Mouse (Mus musculus): ENCODE data around the gene Gm47955.
"Not testable (repeated sequence)": the region's sequence is repeated elsewhere in the genome, so short reads cannot be mapped to it uniquely, and the experiment has no call there.

The Gm47955 gene

DNA sequence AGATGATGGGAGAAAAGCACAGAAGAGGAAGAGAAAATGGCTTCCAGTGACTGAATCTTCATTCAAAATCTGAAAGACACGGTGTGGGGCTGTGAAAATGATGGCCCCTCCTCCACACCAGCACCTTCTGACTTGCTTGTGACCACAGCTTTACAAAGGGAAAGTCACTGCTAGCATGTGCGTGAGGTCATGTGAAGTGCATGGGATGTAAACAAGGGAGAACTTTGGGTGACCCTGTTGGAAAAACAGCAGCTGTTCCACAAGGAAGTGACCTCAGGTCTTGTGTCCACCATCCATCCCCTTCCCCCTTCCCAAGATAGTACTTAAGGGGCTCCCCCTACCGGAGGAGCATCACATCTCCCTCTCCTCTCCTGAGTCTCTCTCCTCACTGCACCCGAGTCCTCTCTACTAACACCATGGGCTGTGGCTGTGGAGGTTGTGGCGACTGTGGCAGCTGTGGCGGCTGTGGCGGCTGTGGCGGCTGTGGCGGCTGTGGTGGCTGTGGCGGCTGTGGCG lies at the start of gene Gm47955:
Gene Gm47955 (plus strand): TSS at position 417 of the 516 bp plus-strand sequence.
- no peak for DNase-seq (ENCODE audit: low spot score)

DNA sequence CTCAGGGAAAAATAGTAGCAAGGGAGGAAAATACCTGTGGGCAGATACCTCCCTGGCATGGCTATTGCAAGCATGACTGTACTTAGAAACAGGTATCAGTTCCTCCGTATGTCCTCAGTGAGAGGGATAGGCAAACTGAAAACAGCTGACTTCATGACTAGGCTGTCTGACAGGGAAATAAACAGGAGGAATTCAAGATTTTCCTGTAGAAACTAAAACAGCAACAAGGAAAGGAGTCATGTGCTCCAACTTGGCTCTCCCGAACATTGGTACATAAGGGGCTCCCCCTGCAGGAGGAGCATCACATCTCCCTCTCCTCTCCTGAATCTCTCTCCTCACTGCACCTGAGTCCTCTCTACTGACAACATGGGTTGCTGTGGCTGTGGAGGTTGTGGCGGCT lies 47.1 kb upstream of the Gm47955 start, which contains the start of gene A030005L19Rik:
Gene A030005L19Rik (plus strand): TSS at position 301 of the 400 bp plus-strand sequence.
- DNase-seq (ENCODE audit: low spot score) = no peak

DNA sequence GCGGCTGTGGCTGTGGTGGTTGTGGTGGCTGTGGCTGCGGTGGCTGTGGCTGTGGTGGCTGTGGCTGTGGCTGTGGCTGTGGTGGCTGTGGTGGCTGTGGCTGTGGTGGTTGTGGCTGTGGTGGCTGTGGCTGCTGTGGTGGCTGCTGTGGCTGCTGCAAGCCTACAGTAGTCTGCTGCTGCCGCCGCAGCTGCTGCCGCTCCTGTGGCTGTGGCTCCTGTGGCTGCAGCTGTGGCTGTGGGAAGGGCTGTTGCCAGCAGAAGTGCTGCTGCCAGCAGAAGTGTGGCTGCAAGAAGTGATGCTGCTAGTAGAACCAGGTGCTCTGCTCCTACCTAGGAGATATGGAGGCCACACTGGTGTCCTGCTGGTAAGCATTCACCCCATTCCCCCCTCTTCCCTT lies 46.7 kb upstream of the Gm47955 start:
- not testable (repeated sequence) for DNase-seq (ENCODE audit: low spot score)

DNA sequence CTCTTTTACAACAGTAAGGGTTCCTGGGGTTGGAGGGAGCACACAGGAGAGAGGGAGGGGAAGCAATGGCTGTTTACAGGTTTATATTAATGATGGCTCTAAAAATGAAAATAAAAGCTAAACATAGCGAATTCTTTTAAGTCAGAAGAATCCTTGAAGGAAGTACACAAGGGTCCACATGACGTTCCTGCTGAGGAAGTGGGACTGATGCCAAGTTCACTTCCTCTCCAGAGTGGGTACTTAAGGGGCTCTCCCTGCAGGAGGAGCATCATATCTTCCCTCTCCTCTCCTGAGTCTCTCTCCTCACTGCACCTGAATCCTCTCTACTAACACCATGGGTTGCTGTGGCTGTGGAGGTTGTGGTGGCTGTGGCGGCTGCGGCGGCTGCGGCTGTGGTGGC lies 35.4 kb upstream of the Gm47955 start, which contains the start of gene A030014E15Rik:
Gene A030014E15Rik (plus strand): TSS at position 268 of the 400 bp plus-strand sequence.
- no peak for DNase-seq (ENCODE audit: low spot score)

DNA sequence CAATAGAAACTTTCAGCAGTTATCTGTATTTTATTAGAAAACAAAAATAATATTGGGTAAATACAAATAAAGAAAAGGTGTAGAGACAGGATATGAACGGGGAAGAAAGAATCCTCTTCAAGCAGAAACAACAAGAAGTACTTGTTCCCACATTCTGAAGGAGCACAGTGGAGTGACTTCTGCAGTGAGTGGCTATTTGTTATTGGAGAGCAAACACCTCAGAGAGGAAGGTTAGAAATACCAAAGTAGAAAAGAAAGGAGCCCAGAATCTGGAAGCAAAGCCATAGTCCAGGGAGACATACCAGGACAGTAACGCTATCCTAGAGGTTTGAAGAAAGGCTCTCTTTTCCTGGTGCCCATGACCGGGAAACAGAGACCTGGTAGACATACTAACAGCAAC lies 29.5 kb upstream of the Gm47955 start:
- not testable (repeated sequence) for DNase-seq (ENCODE audit: low spot score)

DNA sequence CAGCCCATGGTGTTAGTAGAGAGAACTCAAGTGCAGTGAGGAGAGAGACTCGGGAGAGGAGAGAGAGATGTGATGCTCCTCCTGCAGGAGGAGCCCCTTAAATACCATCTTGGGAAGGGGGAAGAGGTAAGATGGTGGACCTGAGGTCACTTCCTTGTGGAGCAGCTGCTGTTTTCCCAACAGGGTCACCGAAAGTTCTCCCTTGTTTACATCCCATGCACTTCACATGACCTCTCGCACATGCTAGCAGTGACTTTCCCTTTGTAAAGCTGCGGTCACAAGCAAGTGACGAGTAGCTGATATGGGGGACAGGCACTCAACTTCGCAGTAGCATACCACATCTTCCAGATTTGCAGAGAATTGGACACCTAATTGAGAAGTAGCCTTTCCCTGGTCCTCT lies 28.8 kb upstream of the Gm47955 start, which contains the start of gene Gm6217:
Gene Gm6217 (minus strand): TSS at position 74 of the 400 bp plus-strand sequence.
- DNase-seq (ENCODE audit: low spot score) = not testable (repeated sequence)

DNA sequence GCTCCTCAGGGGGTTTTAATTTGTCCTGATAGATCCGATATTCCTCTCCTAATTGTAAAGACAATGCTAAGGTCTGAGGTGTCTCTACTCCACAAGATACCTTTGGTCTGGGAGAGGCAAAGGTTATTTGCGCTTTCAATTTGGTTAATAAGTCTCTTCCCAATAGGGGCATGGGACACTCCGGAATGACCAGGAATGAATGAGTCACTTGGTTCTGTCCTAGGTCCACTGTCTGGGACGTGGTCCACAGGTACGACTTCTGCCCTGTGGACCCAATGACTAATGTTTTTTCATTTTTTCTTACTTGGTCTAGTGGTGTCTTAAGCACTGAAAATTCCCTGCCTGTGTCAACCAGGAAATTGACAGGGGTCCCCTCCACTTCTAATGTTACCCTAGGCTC lies 21.4 kb upstream of the Gm47955 start:
- DNase-seq (ENCODE audit: low spot score) = no peak

DNA sequence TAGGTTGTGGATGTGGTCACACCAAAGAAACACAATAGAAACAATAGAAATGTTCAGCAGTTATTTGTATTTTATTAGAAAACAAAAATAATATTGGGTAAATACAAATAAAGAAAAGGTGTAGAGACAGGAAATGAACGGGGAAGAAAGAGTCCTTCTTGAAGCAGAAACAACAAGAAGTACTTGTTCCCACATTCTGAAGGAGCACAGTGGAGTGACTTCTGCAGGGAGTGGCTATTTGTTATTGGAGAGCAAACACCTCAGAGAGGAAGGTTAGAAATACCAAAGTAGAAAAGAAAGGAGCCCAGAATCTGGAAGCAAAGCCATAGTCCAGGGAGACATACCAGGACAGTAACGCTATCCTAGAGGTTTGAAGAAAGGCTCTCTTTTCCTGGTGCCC lies 17.6 kb upstream of the Gm47955 start:
- DNase-seq (ENCODE audit: low spot score) = not testable (repeated sequence)

DNA sequence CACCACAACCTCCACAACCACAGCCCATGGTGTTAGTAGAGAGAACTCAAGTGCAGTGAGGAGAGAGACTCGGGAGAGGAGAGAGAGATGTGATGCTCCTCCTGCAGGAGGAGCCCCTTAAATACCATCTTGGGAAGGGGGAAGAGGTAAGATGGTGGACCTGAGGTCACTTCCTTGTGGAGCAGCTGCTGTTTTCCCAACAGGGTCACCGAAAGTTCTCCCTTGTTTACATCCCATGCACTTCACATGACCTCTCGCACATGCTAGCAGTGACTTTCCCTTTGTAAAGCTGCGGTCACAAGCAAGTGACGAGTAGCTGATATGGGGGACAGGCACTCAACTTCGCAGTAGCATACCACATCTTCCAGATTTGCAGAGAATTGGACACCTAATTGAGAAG lies 16.8 kb upstream of the Gm47955 start, which contains the start of gene A030003K21Rik:
Gene A030003K21Rik (minus strand): TSS at position 94 of the 400 bp plus-strand sequence.
- DNase-seq (ENCODE audit: low spot score) = not testable (repeated sequence)

DNA sequence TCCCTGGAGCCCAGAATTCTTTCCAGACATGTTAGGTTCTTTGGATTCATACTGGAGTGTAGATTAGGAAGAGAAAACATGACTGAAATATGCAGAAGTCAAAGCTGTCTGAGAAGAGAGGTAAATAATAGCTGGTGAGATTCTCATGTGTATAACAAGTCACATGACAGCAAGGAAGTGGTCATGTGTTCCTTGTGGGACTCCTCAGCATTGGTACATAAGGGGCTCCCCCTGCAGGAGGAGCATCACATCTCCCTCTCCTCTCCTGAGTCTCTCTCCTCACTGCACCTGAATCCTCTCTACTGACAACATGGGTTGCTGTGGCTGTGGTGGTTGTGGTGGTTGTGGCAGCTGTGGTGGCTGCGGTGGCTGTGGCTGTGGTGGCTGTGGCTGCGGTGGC lies 14.1 kb upstream of the Gm47955 start:
- not testable (repeated sequence) for DNase-seq (ENCODE audit: low spot score)

DNA sequence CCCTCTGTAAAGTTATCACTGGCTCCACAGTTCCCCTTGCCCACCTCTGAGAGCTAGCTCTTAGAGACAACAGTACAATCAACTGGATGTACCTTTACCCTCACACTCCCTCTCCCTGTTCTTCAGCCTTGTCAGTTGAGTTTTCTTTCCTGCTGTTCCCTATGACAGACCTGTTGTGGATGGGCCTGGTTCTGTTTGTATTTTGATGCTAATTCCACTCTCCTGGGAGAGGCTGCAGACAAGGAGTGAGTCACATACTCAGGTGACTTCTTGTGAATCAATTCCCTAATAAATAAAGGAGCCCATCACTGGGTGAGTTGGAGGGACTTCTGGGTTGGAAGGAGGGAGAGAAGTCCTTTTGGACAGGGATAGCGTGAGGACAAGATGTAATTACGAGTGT lies 11.5 kb upstream of the Gm47955 start:
- DNase-seq (ENCODE audit: low spot score) = no peak

DNA sequence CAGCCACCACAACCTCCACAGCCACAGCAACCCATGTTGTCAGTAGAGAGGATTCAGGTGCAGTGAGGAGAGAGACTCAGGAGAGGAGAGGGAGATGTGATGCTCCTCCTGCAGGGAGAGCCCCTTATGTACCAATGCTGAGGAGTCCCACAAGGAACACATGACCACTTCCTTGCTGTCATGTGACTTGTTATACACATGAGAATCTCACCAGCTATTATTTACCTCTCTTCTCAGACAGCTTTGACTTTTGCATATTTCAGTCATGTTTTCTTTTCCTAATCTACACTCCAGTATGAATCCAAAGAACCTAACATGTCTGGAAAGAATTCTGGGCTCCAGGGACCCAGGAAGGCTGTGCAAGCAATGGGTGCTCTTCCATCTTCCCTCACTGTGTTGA lies 4.2 kb upstream of the Gm47955 start, which contains the start of gene Gm7544:
Gene Gm7544 (minus strand): TSS at position 101 of the 400 bp plus-strand sequence.
- not testable (repeated sequence) for DNase-seq (ENCODE audit: low spot score)

DNA sequence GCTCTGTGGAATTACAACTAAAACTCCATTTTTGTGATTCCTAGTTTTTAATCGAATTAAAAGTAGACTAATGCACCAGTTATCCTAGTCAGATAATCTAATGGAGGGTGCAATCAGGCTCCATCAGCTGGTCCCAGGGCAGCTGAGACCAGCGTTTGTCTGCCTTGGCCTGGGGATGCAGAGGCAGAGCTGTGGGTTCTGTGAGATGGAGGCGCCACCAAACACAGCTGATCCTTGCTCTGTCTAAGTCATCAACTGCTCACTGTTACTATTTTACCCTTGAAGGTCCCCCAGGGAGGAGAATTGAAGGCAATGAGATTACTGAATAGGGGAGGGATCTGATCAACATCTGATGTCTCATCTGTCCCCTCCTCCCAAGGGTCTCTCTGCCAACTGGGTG lies 6.3 kb downstream of the Gm47955 start:
- DNase-seq (ENCODE audit: low spot score) = no peak

DNA sequence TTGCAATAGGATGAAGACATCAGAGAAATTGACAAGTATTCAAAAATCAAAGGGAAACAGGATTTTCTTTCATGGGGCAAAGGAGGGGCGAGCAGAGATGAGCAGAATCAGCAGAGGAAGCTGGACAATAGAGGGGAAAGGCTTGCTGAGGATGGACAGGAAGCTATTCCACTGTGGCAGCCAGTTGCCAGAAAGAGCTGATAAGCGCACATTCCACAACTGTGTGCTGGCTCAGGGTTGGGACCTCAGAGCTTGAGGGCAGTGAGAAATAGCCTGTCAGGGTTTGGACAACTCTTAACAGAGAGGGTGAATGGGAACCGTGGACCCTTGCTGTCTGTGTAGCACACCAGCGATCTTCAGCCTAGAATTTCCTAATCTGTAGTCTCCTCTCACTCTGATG lies 12.0 kb downstream of the Gm47955 start:
- no peak for DNase-seq (ENCODE audit: low spot score)

DNA sequence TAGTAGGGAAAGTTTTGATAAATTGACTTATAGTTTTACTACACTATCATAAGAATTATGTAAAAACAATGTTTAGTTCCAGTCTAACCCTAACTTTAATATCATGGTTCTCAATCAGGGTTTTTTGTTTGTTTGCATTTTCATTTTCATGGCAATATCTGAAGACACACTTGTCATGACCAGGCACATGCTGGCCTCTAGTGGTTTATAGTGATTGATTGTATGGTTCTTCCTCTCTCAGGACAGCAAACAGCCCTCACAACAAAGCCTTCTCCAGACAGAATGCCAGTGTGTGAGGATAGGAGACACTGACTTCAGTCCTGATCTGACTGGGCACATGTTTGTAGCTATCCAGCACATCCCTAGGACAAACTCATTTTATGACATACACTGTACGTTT lies 13.2 kb downstream of the Gm47955 start:
- DNase-seq (ENCODE audit: low spot score) = no peak

DNA sequence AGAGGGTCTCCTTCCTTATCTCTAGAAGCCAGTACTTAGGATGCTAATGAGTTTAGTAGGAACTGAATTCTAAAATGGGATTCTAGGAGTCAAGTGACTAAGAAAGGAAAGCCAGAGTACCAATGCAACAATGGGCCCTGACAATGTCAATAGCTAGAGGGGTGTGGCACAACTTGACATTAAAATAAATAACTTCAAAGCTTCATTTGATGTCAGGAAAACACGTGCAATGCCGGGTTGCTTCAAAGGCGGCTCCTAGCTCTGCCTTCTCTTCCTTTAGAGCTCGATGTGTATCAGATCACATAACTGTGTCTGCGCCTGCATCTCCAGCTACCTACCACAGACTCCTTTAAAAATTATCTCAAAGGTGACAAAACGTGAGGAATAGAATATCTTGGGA lies 13.8 kb downstream of the Gm47955 start:
- no peak for DNase-seq (ENCODE audit: low spot score)

DNA sequence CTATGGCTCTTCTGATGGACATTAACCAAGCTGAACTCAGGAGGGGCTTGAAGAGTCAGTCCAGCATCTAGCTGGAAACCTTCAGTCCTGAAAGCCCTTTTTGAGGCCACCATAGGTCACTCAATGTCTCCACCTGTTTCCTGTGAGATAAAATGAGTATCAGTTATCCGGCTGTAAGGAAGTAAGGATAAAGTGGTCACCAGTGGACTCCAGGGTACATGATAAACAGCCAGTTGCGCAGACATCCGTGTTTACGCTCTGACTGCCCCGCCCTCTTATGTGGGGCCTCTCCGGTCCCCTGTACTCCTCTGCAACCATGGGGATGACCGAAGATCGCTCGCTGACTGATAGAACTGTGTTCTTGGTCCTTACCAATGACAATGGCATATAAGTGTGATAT lies 14.3 kb downstream of the Gm47955 start:
- DNase-seq (ENCODE audit: low spot score) = no peak

DNA sequence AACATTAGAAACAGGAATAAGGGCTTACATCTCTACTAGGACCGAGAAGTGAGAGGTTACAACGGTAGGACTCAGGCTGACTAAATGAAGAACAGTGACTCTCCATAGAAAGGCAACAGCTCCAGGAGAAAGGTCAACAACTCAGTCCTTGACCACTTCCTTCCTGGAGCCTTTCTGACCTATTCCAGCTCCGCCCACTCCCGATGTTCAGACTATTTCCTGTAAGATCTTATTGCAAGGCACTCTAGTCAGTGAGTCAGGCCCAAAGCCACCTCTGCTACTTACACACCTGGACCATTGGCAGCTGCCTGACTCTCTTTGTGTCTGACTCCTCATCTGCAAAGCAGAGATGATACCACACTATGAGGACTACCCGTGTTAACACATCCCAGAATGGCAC lies 15.7 kb downstream of the Gm47955 start:
- DNase-seq (ENCODE audit: low spot score) = no peak

DNA sequence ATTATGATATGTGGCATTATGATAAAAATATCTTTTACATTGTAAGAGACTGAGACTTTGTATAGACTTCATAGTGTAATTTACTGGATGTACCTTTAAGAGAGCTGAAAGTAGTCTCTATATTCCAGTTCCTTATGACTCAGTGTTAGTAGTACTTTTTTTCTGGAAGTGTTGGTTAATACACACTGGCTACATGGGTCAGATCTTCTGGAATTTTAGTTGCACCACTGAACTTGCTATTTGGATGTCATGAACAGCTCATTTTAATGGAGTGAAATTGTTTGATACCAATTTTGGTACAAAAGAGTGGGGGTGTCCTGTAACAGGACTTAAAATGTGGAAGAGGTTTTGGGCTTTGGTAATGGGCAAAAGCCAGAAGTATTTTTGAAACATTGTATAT lies 17.8 kb downstream of the Gm47955 start:
- DNase-seq (ENCODE audit: low spot score) = no peak

DNA sequence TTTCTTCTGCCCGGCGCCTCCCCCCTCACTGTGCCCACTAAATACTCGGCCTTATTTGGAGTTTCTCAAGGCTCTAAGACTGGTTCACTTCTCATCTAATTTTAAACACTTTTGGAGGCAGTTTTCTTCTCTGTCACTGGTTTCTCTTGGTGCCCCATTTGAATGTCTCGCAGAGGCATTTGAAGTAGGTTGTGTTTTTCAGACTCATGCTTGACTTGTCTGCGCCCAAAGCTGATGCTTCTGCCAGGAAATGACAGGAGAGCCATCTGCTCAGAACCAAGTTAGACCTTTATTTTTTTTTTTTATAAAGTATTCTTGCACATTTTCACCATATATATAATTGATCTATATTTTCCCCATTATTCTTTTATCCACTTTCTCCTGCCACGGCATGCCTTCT lies 26.7 kb downstream of the Gm47955 start:
- DNase-seq (ENCODE audit: low spot score) = no peak

DNA sequence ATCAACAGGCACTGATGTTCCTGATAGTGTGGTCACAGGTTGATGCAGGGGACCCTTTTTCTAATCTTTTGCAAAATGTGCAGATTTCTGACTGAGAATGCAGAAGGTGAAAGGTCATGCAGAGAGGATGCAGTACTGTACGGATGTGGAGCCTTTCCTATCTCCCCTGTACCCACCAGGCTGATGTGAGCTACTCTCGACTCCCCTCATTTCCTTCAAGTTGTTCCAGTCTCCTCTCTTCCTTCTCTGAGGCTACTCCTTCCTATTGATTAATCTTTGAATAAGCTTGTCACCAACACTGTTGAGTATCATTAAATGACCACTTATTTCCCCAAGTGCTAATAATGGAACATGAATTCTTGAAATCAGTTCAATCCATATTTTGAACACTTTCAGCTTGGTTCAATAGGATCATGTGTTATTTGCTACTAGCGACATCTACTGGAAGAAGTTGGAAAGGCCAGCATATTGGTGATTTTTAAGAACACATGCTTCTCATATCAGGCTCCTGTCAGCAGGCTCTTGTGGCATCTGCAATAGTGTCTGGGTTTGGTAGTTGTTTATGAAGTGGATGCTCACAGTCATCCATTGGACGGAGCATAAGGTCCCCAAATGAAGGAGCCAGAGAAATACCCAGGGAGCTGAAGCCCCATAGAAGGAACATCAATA lies 27.6 kb downstream of the Gm47955 start:
- no peak for DNase-seq (ENCODE audit: low spot score)

DNA sequence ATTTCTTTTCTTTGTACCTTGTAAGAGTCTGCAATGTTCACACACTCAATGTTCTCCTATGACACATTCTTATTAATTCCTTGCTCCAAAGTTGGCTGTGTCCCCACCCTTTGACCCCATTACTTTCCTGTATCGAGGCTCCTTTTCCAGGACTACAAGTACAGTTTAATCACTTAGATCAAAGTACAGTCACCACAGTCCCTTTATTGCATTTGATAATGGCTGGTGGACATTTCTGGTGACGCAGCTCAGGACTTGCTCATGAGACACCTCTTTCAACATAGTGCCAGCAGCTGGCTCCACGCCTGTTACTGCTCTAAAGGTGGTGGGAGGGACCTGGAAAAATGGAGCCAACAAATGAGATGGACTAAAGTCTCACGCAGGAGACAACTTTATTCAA lies 31.0 kb downstream of the Gm47955 start:
- no peak for DNase-seq (ENCODE audit: low spot score)

DNA sequence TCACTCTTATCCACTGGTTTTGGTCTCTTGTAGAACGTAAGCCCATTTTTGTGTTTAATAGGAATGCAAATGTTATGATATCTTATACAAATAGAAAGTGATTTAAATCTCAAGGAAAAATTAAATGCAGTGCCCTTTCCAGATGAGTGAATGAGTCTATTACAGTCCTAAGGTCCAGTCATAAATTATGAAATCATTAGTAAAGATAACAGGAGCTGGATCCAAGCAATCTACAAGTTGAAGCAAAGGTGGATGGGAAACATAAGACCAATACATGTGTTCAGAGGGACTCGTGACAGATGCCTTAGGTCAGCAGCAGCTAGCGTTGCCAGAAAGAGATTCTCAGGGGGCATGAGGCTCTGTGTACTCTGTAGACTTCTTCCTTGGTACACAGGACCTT lies 31.5 kb downstream of the Gm47955 start:
- DNase-seq (ENCODE audit: low spot score) = no peak

DNA sequence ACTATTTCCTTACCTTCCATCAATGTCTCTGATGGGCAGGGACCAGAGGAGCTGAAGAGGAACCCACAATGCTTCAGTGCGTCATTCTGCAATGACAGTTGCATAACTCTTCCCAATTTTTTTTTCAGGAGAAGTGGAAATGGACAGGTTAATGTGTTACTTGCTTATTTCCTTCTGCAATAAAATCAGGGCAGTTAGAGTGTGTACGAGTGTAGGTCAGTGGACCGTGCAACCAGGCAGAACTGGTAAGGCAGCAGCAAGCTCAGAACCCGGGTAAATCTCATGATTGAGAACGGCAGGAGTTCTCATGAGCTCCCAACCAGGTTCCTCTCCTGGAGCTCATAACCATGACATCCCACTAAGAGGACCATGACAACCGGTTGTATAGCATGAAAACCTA lies 32.0 kb downstream of the Gm47955 start:
- no peak for DNase-seq (ENCODE audit: low spot score)

All from urinary bladder, postnatal 10 days (tissue).